Comparison of ENCODE assay signal across 16 mouse cellular contexts in the genomic region with DNA sequence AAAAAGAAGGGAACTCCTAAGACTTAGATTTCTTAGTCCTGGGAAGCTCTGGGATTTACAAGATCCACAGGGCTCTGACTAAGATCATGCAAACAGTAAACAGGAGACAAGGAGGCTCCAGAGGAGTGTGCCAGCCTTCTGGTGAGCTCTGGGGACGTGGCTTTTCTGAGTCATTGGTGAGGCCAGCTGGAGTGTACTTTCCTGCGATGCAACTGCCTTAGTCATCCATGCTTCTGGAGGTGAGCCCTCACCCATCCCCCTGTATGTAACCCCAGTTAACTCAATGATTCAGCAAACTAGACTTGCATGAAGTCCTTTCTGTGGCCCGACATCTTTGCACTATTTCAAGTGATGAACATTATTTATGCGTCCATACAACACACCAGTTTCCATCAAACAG.
DNase-seq lines count a peak whose midpoint lies in the region; ATAC-seq and TF ChIP-seq lines count a peak whose summit lies in the region.
"Had no signal": no experiment of that assay in that cellular context is flagged by ENCODE, and none has a peak within 500 bp of the region (broad histone marks: within the 10 kb centered on the region; RNA-seq: fewer than 3 reads in every experiment).

No protein-coding gene starts in this region.

- H3K9me3 ChIP-seq in forebrain, embryonic 15.5 days: no peaks in the 10 kb centered on the region
- H3K9me3 ChIP-seq: forebrain, embryonic 10.5 days; limb, embryonic 15.5 days; lung, embryonic 15.5 days; midbrain, embryonic 10.5 days; neural tube, embryonic 12.5 days had no signal

- no peak for ATAC-seq in forebrain, embryonic 15.5 days (replicated peaks)
- ATAC-seq: activated CD4-positive, CD25-positive, alpha-beta regulatory T cell, adult 4 months had no signal

- H3K4me3 ChIP-seq in olfactory bulb, adult 2 months (ENCODE audit: insufficient read depth, low read depth, low read length): no peak overlapping the region
- no peak overlapping the region for H3K4me3 ChIP-seq in forebrain, embryonic 15.5 days
- H3K4me3 ChIP-seq: forebrain, embryonic 10.5 days; limb, embryonic 15.5 days; lung, embryonic 15.5 days; midbrain, embryonic 10.5 days; neural tube, embryonic 12.5 days had no signal

- peaks cover 7% of the 10 kb centered on the region for H3K4me1 ChIP-seq in olfactory bulb, adult 2 months (ENCODE audit: control insufficient read depth, insufficient read depth, low read length)
- peaks cover 37% of the 10 kb centered on the region for H3K4me1 ChIP-seq in forebrain, embryonic 15.5 days
- H3K4me1 ChIP-seq: limb, embryonic 15.5 days had no signal

- peak overlapping the region; percentile 38; the same call in 1 of the 2 replicates for H3K27ac ChIP-seq in olfactory bulb, adult 2 months (ENCODE audit: insufficient read depth, low read depth, low read length)
- H3K27ac ChIP-seq in forebrain, embryonic 15.5 days (replicated peaks): no peak overlapping the region
- H3K27ac ChIP-seq: forebrain, embryonic 10.5 days; limb, embryonic 15.5 days; lung, embryonic 15.5 days; midbrain, embryonic 10.5 days; neural tube, embryonic 12.5 days had no signal

- no peaks in the 10 kb centered on the region for H3K36me3 ChIP-seq in forebrain, embryonic 15.5 days
- H3K36me3 ChIP-seq: forebrain, embryonic 10.5 days; limb, embryonic 15.5 days; lung, embryonic 15.5 days; midbrain, embryonic 10.5 days; neural tube, embryonic 12.5 days had no signal

- H3K27me3 ChIP-seq in forebrain, embryonic 15.5 days: peaks cover 47% of the 10 kb centered on the region
- H3K27me3 ChIP-seq: limb, embryonic 15.5 days; lung, embryonic 15.5 days had no signal

- peak; percentile 43 to 70 for DNase-seq in layer of hippocampus, adult 18-20 months (ENCODE audit: low spot score in 2 of 2)
- DNase-seq in layer of hippocampus, postnatal 25 days (ENCODE audit: extremely low spot score in 1 of 2, low spot score in 1 of 2): no peak
- peak; percentile 91 for DNase-seq in NIH3T3 (ENCODE audit: low read depth)
- peak; percentile 42 to 61 for DNase-seq in adrenal gland, postnatal 36 days
- DNase-seq in lung, postnatal 14 days: no peak
- DNase-seq: gastrocnemius, postnatal 25 days; kidney, postnatal 36 days; thymus, adult 2 months had no signal

- TF ChIP-seq CTCF in olfactory bulb, adult 2 months (IDR thresholded peaks at IDR 0.05; ENCODE audit: insufficient read depth, low read depth, low read length): no peak

- no peak overlapping the region for H3K4me2 ChIP-seq in forebrain, embryonic 15.5 days (replicated peaks)
- H3K4me2 ChIP-seq: limb, embryonic 15.5 days; lung, embryonic 15.5 days; neural tube, embryonic 12.5 days had no signal

- no peak overlapping the region for H3K9ac ChIP-seq in forebrain, embryonic 15.5 days (replicated peaks)
- H3K9ac ChIP-seq: limb, embryonic 15.5 days; lung, embryonic 15.5 days; neural tube, embryonic 12.5 days had no signal

- WGBS in olfactory bulb, adult 2 months: 46% methylated on average over 4 of the region's 4 CpGs
- WGBS in forebrain, embryonic 15.5 days: 56% methylated on average over 4 of the region's 4 CpGs

- TF ChIP-seq POLR2A in olfactory bulb, adult 2 months (IDR thresholded peaks at IDR 0.05; ENCODE audit: insufficient read depth, low read depth, low read length): no peak

Comparison
In these comparisons a context has a peak if more than half of its experiments do, and no peak if none do; other contexts are left out.
1. DNase-seq: peak in layer of hippocampus, adult 18-20 months (2 of 2), NIH3T3 (single experiment) and adrenal gland, postnatal 36 days (2 of 2); none in layer of hippocampus, postnatal 25 days (0 of 2) and lung, postnatal 14 days (single experiment).